Mouse (Mus musculus): ENCODE data around the gene Olfr967.
"Not testable (repeated sequence)": the region's sequence is repeated elsewhere in the genome, so short reads cannot be mapped to it uniquely, and the experiment has no call there.

Gene Olfr967

DNA sequence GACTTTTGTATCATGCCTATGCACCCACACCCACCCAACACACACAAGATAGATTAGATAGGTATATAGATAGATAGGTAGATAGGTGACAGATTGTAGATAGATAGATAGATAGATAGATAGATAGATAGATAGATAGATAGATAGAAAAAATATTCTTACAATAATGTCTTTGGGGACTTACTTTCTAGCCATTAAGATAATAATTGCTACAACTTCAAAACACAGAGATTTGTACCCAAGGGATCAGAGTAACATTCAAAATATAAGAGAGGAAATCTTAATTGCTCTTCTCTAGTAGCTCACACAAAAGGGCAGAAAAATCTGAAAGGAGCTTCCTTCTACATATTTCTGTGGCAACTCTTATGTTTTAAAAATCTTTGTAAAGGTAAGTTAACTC, at the start of gene Olfr967:
Gene Olfr967 (plus strand): TSS at position 301 of the 400 bp plus-strand sequence.
- no peaks in the 10 kb centered on the region for H3K36me3 ChIP-seq (ENCODE audit: control insufficient read depth, insufficient read depth, low read length, poor library complexity, severe bottlenecking)

GRCm38 (mm10) chr9:39701123-39701522, 44.9 kb upstream of the Olfr967 start:
- not testable (repeated sequence) for H3K36me3 ChIP-seq (ENCODE audit: control insufficient read depth, insufficient read depth, low read length, poor library complexity, severe bottlenecking); H3K27me3 ChIP-seq (ENCODE audit: control insufficient read depth, insufficient read depth, low read length, poor library complexity, severe bottlenecking); DNase-seq (ENCODE audit: low read depth, low spot score)

More for the DNA sequence above, at the start of gene Olfr967:
- no peaks in the 10 kb centered on the region for H3K27me3 ChIP-seq (ENCODE audit: control insufficient read depth, insufficient read depth, low read length, poor library complexity, severe bottlenecking)
- no peak for DNase-seq (ENCODE audit: low read depth, low spot score)

DNA sequence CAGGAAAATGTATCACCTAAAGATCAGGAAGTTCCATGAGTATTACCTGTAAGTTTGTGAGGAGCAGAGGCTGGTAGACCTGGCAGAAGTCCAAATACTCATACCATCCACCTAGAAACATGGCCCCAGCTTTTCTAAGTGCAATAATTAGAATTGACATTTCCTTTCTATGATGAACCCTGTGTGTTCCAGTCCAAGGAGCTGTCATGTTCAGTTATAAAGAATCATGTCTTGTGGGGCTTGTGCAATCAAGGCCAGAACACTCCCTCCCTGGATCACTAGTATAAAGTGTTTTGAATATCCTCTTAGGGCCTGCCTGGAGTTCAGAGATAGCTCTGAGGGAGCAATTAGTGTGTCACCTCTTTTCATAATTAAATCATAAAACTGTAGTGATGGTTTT, 39.0 kb upstream of the Olfr967 start, which contains the start of gene Olfr149:
Gene Olfr149 (minus strand): TSS at position 101 of the 400 bp plus-strand sequence.
- DNase-seq (ENCODE audit: low read depth, low spot score), result no peak
- Histone ChIP-seq H3K27me3 (ENCODE audit: control insufficient read depth, insufficient read depth, low read length, poor library complexity, severe bottlenecking) (no peaks in the 10 kb centered on the region), H3K36me3 (ENCODE audit: control insufficient read depth, insufficient read depth, low read length, poor library complexity, severe bottlenecking) (no peaks in the 10 kb centered on the region)

DNA sequence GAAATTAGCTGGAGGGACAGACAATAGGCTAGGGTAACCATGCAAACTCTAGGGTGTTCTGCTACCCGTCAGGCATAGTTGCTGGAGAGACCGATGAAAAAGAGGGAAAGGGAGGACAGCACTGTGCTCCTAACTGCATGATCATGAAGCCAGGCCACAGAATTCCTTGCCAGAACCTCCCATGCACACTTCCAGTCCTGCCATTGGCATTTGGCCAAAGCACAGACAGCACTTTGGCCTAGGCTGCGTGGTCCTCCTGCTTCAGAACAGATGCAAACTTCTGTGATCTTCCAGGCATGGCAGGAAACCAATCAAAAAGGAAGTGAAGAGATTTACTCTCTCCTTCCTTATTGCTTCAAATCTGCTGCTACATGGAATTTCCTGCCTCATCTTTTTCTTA, 37.1 kb upstream of the Olfr967 start:
- DNase-seq (ENCODE audit: low read depth, low spot score), result no peak
- Histone ChIP-seq H3K27me3 (ENCODE audit: control insufficient read depth, insufficient read depth, low read length, poor library complexity, severe bottlenecking) (no peaks in the 10 kb centered on the region), H3K36me3 (ENCODE audit: control insufficient read depth, insufficient read depth, low read length, poor library complexity, severe bottlenecking) (no peaks in the 10 kb centered on the region)

DNA sequence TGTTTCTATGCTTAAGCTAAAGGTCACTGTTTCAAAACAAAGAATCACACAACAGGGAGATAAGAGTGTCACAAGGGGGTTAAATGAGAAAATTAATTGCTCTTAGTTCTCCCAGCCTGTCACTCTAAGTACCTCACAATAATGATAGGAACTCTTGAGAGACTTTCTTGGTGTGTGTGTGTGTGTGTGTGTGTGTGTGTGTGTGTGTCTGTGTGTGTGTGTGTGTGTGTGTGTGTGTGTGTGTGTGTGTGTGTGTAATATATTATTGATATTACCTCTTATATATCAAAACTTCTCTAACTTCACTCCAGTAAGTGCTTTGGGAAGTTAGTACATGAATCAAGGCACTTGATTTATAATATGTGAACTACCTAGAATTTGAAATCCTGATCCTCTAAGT, 35.0 kb upstream of the Olfr967 start, which contains the start of gene Olfr965:
Gene Olfr965 (plus strand): TSS at position 301 of the 400 bp plus-strand sequence.
- Histone ChIP-seq H3K36me3 (ENCODE audit: control insufficient read depth, insufficient read depth, low read length, poor library complexity, severe bottlenecking) (no peaks in the 10 kb centered on the region), H3K27me3 (ENCODE audit: control insufficient read depth, insufficient read depth, low read length, poor library complexity, severe bottlenecking) (no peaks in the 10 kb centered on the region)
- DNase-seq (ENCODE audit: low read depth, low spot score), result no peak

- H3K36me3 ChIP-seq (ENCODE audit: control insufficient read depth, insufficient read depth, low read length, poor library complexity, severe bottlenecking), result no peaks in the 10 kb centered on the region
- no peak for DNase-seq (ENCODE audit: low read depth, low spot score)
- no peaks in the 10 kb centered on the region for H3K27me3 ChIP-seq (ENCODE audit: control insufficient read depth, insufficient read depth, low read length, poor library complexity, severe bottlenecking)
These were observed 15.4 kb upstream of the Olfr967 start, which contains the start of gene Olfr150 for GRCm38 (mm10) chr9:39730678-39731077. TSS of gene Olfr150 (plus strand) at chr9:39730978.

GRCm38 (mm10) chr9:39740741-39741140, 5.3 kb upstream of the Olfr967 start:
- no peak for DNase-seq (ENCODE audit: low read depth, low spot score)
- H3K27me3 ChIP-seq (ENCODE audit: control insufficient read depth, insufficient read depth, low read length, poor library complexity, severe bottlenecking), result no peaks in the 10 kb centered on the region
- H3K36me3 ChIP-seq (ENCODE audit: control insufficient read depth, insufficient read depth, low read length, poor library complexity, severe bottlenecking), result no peaks in the 10 kb centered on the region

GRCm38 (mm10) chr9:39746428-39746827, 379 bp downstream of the Olfr967 start:
- Histone ChIP-seq H3K36me3 (ENCODE audit: control insufficient read depth, insufficient read depth, low read length, poor library complexity, severe bottlenecking) (no peaks in the 10 kb centered on the region), H3K27me3 (ENCODE audit: control insufficient read depth, insufficient read depth, low read length, poor library complexity, severe bottlenecking) (no peaks in the 10 kb centered on the region)
- no peak for DNase-seq (ENCODE audit: low read depth, low spot score)

DNA sequence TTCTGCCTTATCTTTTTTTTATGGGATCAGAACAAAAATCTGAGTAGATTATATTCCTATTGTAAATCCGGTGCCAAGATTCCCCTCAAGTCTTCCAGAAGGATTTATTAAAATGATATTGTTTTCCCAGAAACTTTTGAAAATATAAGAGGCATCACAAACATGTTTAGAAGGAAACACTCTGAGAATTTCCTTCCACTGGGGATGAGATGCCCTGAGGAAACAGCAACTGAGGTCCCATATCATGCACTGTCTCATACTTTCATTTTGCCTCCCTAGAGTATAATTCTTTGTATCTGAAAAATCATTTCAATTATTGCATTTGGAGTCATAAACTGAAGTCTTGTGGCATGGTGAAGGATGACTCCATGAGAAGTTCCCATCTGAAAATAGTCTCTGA, 37.1 kb downstream of the Olfr967 start, which contains the start of gene Olfr968:
Gene Olfr968 (minus strand): TSS at position 101 of the 400 bp plus-strand sequence.
- Histone ChIP-seq H3K27me3 (ENCODE audit: control insufficient read depth, insufficient read depth, low read length, poor library complexity, severe bottlenecking) (no peaks in the 10 kb centered on the region), H3K36me3 (ENCODE audit: control insufficient read depth, insufficient read depth, low read length, poor library complexity, severe bottlenecking) (no peaks in the 10 kb centered on the region)
- DNase-seq (ENCODE audit: low read depth, low spot score), result no peak

GRCm38 (mm10) chr9:39790558-39790957, 44.5 kb downstream of the Olfr967 start, which contains the start of gene Olfr969:
TSS of gene Olfr969 (plus strand) at chr9:39790945.
- no peaks in the 10 kb centered on the region for H3K36me3 ChIP-seq (ENCODE audit: control insufficient read depth, insufficient read depth, low read length, poor library complexity, severe bottlenecking)
- no peak for DNase-seq (ENCODE audit: low read depth, low spot score)
- H3K27me3 ChIP-seq (ENCODE audit: control insufficient read depth, insufficient read depth, low read length, poor library complexity, severe bottlenecking), result no peaks in the 10 kb centered on the region
